Comparison of ENCODE assay signal across 9 mouse cellular contexts in genomic region chr15:82856652-82857378, GRCm38 (mm10).
DNase-seq lines count a peak whose midpoint lies in the region; ATAC-seq and TF ChIP-seq lines count a peak whose summit lies in the region.
"Had no signal": no experiment of that assay in that cellular context is flagged by ENCODE, and none has a peak within 500 bp of the region (broad histone marks: within the 10 kb centered on the region; RNA-seq: fewer than 3 reads in every experiment).

No protein-coding gene starts in this region.

- no peaks in the 10 kb centered on the region for H3K9me3 ChIP-seq in midbrain, postnatal 0 days (ENCODE audit: low read length)
- no peaks in the 10 kb centered on the region for H3K9me3 ChIP-seq in intestine, embryonic 15.5 days

- peak in 1 of 2 experiments; percentile 26 for DNase-seq in layer of hippocampus, adult 2 months (ENCODE audit: low spot score in 2 of 2)
- DNase-seq in layer of hippocampus, adult 9-11 months = no peak
- DNase-seq in embryo, embryonic 9.5 days (ENCODE audit: extremely low spot score) = peak; percentile 10
- peak; percentile 5 for DNase-seq in heart, postnatal 25 days (ENCODE audit: low spot score)
- peak; percentile 45 for DNase-seq in midbrain, postnatal 0 days (ENCODE audit: low spot score)
- DNase-seq in lung, postnatal 10 days = no peak
- no peak for DNase-seq in cerebellum, adult 9-11 months

- H3K4me3 ChIP-seq in layer of hippocampus, adult 2 months = no peak overlapping the region
- no peak overlapping the region for H3K4me3 ChIP-seq in midbrain, postnatal 0 days (ENCODE audit: low read depth, low read length)
- H3K4me3 ChIP-seq in intestine, embryonic 15.5 days (replicated peaks) = no peak overlapping the region

- no peak overlapping the region for H3K4me2 ChIP-seq in midbrain, postnatal 0 days (ENCODE audit: low read depth, low read length, poor library complexity, severe bottlenecking)
- no peak overlapping the region for H3K4me2 ChIP-seq in intestine, embryonic 15.5 days (replicated peaks)

- TF ChIP-seq CTCF in layer of hippocampus, adult 2 months (conservative IDR thresholded peaks at IDR 0.05) = no peak
- no peak for TF ChIP-seq CTCF in midbrain, postnatal 0 days (IDR thresholded peaks at IDR 0.05)

- 20% methylated on average over 11 of the region's 11 CpGs for WGBS in midbrain, postnatal 0 days
- 66% methylated on average over 11 of the region's 11 CpGs for WGBS in intestine, embryonic 15.5 days

- H3K27me3 ChIP-seq in midbrain, postnatal 0 days (ENCODE audit: insufficient read depth, low read length) = no peaks in the 10 kb centered on the region
- no peaks in the 10 kb centered on the region for H3K27me3 ChIP-seq in intestine, embryonic 15.5 days (replicated peaks)

- intact Hi-C loops in heart, postnatal 25 days (cut with DNase I) = no loop called here

- peaks cover 24% of the 10 kb centered on the region for H3K36me3 ChIP-seq in midbrain, postnatal 0 days (ENCODE audit: insufficient read depth, low read length)
- peaks cover 39% of the 10 kb centered on the region for H3K36me3 ChIP-seq in intestine, embryonic 15.5 days

- no peak for ATAC-seq in midbrain, postnatal 0 days (ENCODE audit: low FRiP score)
- no peak for ATAC-seq in intestine, embryonic 15.5 days

- H3K27ac ChIP-seq in layer of hippocampus, adult 2 months = peak overlapping the region; percentile 66
- H3K27ac ChIP-seq in midbrain, postnatal 0 days (ENCODE audit: low read depth, low read length) = peak overlapping the region; percentile 48
- no peak overlapping the region for H3K27ac ChIP-seq in intestine, embryonic 15.5 days
- H3K27ac ChIP-seq: liver, embryonic 14.5 days had no signal

- H3K4me1 ChIP-seq in midbrain, postnatal 0 days (ENCODE audit: insufficient read depth, low read length) = peaks cover 7% of the 10 kb centered on the region
- H3K4me1 ChIP-seq in intestine, embryonic 15.5 days (replicated peaks) = no peaks in the 10 kb centered on the region

- H3K9ac ChIP-seq in midbrain, postnatal 0 days (replicated peaks; ENCODE audit: low read length, poor library complexity, severe bottlenecking) = no peak overlapping the region
- no peak overlapping the region for H3K9ac ChIP-seq in intestine, embryonic 15.5 days
- H3K9ac ChIP-seq: liver, embryonic 14.5 days had no signal

Comparison
In these comparisons a context has a peak if more than half of its experiments do, and no peak if none do; other contexts are left out.
1. DNase-seq: peak in embryo, embryonic 9.5 days (single experiment), heart, postnatal 25 days (single experiment) and midbrain, postnatal 0 days (single experiment); none in layer of hippocampus, adult 9-11 months (single experiment), lung, postnatal 10 days (single experiment) and cerebellum, adult 9-11 months (single experiment).